Mouse (Mus musculus) cerebellum, adult 2 months (tissue): Measurements from ENCODE around the gene Mast1. TPM values are rescaled to one million over a fixed set of nuclear protein-coding genes. Genes with fewer than 3 reads are reported as not detected.

Experiments used
- DNase-seq, 2 experiments: peaks; one replicate each; pipeline ENCODE4 v3.0.0; 2021
- H3K27ac ChIP-seq: fragments of 200-500 bp; 2 replicates; pipeline ENCODE4 v1.5.1; 2012; ENCODE audit warnings: low read length, control low read depth, inconsistent platforms; ENCODE audit not compliant: insufficient read depth
- H3K27me3 ChIP-seq: fragments of 200-500 bp; 2 replicates; pipeline ENCODE4 v1.6.1; 2012; ENCODE audit warnings: inconsistent platforms, mild to moderate bottlenecking, low read length, moderate library complexity; ENCODE audit not compliant: control insufficient read depth, insufficient read depth
- H3K4me1 ChIP-seq: fragments of 200-500 bp; 2 replicates; pipeline ENCODE4 v1.6.1; 2011; ENCODE audit warnings: low read length; ENCODE audit not compliant: control insufficient read depth, insufficient read depth
- H3K4me3 ChIP-seq: fragments of 200-500 bp; replicated peaks from 2 replicates; pipeline ENCODE3; 2011; ENCODE audit warnings: mild to moderate bottlenecking, low read depth, low read length, control low read depth; ENCODE audit not compliant: insufficient read depth
- CTCF ChIP-seq: fragments of 200-500 bp; IDR thresholded peaks from 2 replicates; pipeline ENCODE4 v1.5.1; 2011; ENCODE audit warnings: low read depth, mild to moderate bottlenecking, control low read depth, low read length, moderate library complexity, borderline replicate concordance; ENCODE audit not compliant: insufficient read depth
- POLR2A ChIP-seq: fragments of 200-500 bp; IDR thresholded peaks from 2 replicates; pipeline ENCODE4 v1.6.1; 2011; ENCODE audit warnings: low read length, control low read depth, borderline replicate concordance; ENCODE audit not compliant: insufficient read depth
- WGBS: fragments of 180-500 bp; shearing (Covaris S2); methylation state at CpG from one replicate; pipeline ENCODE4 v1.1.7; 2018; 5-methylcytosine and 5-hydroxymethylcytosine counted together
- polyA plus RNA-seq: library from polyadenylated mRNA; depleted of rRNA; stranded (reverse); fragments of >200 nt; gene quantifications from 2 replicates; pipeline ENCODE4 v1.2.3, GENCODE M21; 2012

Gene Mast1
- polyA plus RNA-seq, 1 experiment: 115 TPM

- WGBS: 23% methylated on average over 5 of the region's 5 CpGs
- H3K4me3 ChIP-seq: no peak overlapping the region
- H3K27ac ChIP-seq: no peak overlapping the region
- H3K4me1 ChIP-seq: peaks cover 8% of the 10 kb centered on the region; the same call in 1 of the 2 replicates
- DNase-seq: no peak
- TF ChIP-seq CTCF (no peak), POLR2A (no peak)
- H3K27me3 ChIP-seq: no peaks in the 10 kb centered on the region
These were observed 41.2 kb downstream of the Mast1 start for GRCm38 (mm10) chr8:84895963-84896362.

- no peaks in the 10 kb centered on the region for H3K27me3 ChIP-seq
- H3K4me3 ChIP-seq: peak within 1 kb of the TSS; percentile 68
- peak; percentile 51; the same call in 1 of the 2 replicates for TF ChIP-seq POLR2A
- no peak for TF ChIP-seq CTCF
- DNase-seq: peak; percentile 92 to 97
- no peak within 1 kb of the TSS for H3K27ac ChIP-seq
- WGBS: 0% methylated on average over 11 of the region's 11 CpGs
- H3K4me1 ChIP-seq: peaks cover 8% of the 10 kb centered on the region; the same call in 1 of the 2 replicates
These were observed 43.4 kb downstream of the Mast1 start, which contains the start of gene Gcdh for GRCm38 (mm10) chr8:84893709-84894134. Gene Gcdh (minus strand): TSS chr8:84893921.

- Histone ChIP-seq H3K4me1 (peaks cover 8% of the 10 kb centered on the region; the same call in 1 of the 2 replicates), H3K27me3 (no peaks in the 10 kb centered on the region), H3K27ac (no peak overlapping the region), H3K4me3 (peak overlapping the region; percentile 68)
- WGBS: 11% methylated on average over 31 of the region's 31 CpGs
- DNase-seq: no peak
- TF ChIP-seq POLR2A: no peak
- no peak for TF ChIP-seq CTCF
These were observed 44.0 kb downstream of the Mast1 start for GRCm38 (mm10) chr8:84892993-84893708.

GRCm38 (mm10) chr8:84889141-84889540 lies 48.0 kb downstream of the Mast1 start:
- H3K27ac ChIP-seq: no peak overlapping the region
- 35% methylated on average over 1 of the region's 1 CpGs for WGBS
- H3K4me1 ChIP-seq: peaks cover 8% of the 10 kb centered on the region; the same call in 1 of the 2 replicates
- no peak for DNase-seq
- TF ChIP-seq CTCF (no peak), POLR2A (no peak)
- H3K4me3 ChIP-seq: no peak overlapping the region
- H3K27me3 ChIP-seq: no peaks in the 10 kb centered on the region

- Histone ChIP-seq H3K4me3 (no peak overlapping the region), H3K27me3 (no peaks in the 10 kb centered on the region), H3K4me1 (peaks cover 8% of the 10 kb centered on the region; the same call in 1 of the 2 replicates), H3K27ac (no peak overlapping the region)
- TF ChIP-seq POLR2A (no peak), CTCF (no peak)
- WGBS: 98% methylated on average over 3 of the region's 3 CpGs
- DNase-seq: no peak
These were observed 48.9 kb downstream of the Mast1 start for GRCm38 (mm10) chr8:84888280-84888679.

- no peak for DNase-seq
- no peaks in the 10 kb centered on the region for H3K27me3 ChIP-seq
- H3K27ac ChIP-seq: no peak overlapping the region
- no peaks in the 10 kb centered on the region for H3K4me1 ChIP-seq
- WGBS: 73% methylated on average over 4 of the region's 4 CpGs
- TF ChIP-seq CTCF: no peak
- no peak for TF ChIP-seq POLR2A
- no peak overlapping the region for H3K4me3 ChIP-seq
These were observed 52.4 kb downstream of the Mast1 start for GRCm38 (mm10) chr8:84884728-84885127.

GRCm38 (mm10) chr8:84878915-84879314 lies 58.2 kb downstream of the Mast1 start:
- H3K4me3 ChIP-seq: no peak overlapping the region
- peaks cover 7% of the 10 kb centered on the region for H3K4me1 ChIP-seq
- no peak for DNase-seq
- TF ChIP-seq POLR2A (no peak), CTCF (no peak)
- H3K27me3 ChIP-seq: no peaks in the 10 kb centered on the region
- WGBS: 90% methylated on average over 1 of the region's 1 CpGs
- H3K27ac ChIP-seq: no peak overlapping the region

GRCm38 (mm10) chr8:84877297-84878035 lies 59.7 kb downstream of the Mast1 start:
- TF ChIP-seq CTCF: no peak
- no peak for TF ChIP-seq POLR2A
- peak; percentile 83 to 86 for DNase-seq
- H3K4me1 ChIP-seq: peaks cover 7% of the 10 kb centered on the region
- peak overlapping the region; percentile 86 for H3K27ac ChIP-seq
- 14% methylated on average over 3 of the region's 3 CpGs for WGBS
- H3K4me3 ChIP-seq: no peak overlapping the region
- H3K27me3 ChIP-seq: no peaks in the 10 kb centered on the region
